Mouse (Mus musculus) heart, embryonic 10.5 days (tissue): ENCODE measurements at regions not wholly inside any gene's neighbourhood (a gene's known extent, or its start where the extent isn't known, plus 50 kb on each side); places are given as distances from the start of the nearest gene placed in this dataset.

Source experiments
- DNase-seq: peaks from one replicate; pipeline ENCODE4 v3.0.0-alpha.2; 2017; ENCODE audit warnings: low spot score
- H3K27ac ChIP-seq: fragments of 300-500 bp; sonication (generic); 2 replicates; pipeline ENCODE4 v1.5.1; 2016; ENCODE audit warnings: mild to moderate bottlenecking
- H3K27me3 ChIP-seq: fragments of 300-500 bp; sonication (generic); 2 replicates; pipeline ENCODE4 v1.6.1; 2016; ENCODE audit warnings: mild to moderate bottlenecking; ENCODE audit not compliant: poor library complexity, insufficient read depth, severe bottlenecking
- H3K36me3 ChIP-seq: fragments of 300-500 bp; sonication (generic); 2 replicates; pipeline ENCODE4 v1.6.1; 2016; ENCODE audit warnings: mild to moderate bottlenecking, moderate library complexity
- H3K4me1 ChIP-seq: fragments of 300-500 bp; sonication (generic); 2 replicates; pipeline ENCODE4 v1.6.1; 2016; ENCODE audit warnings: mild to moderate bottlenecking
- H3K4me3 ChIP-seq: fragments of 300-500 bp; sonication (generic); 2 replicates; pipeline ENCODE4 v1.5.1; 2016; ENCODE audit warnings: mild to moderate bottlenecking, moderate library complexity
- H3K9me3 ChIP-seq: fragments of 300-500 bp; sonication (generic); 2 replicates; pipeline ENCODE4 v1.6.1; 2016; ENCODE audit warnings: mild to moderate bottlenecking, moderate library complexity
- WGBS: fragments of 180-500 bp; shearing (Covaris S2); methylation state at CpG from one replicate; pipeline ENCODE4 v1.1.7; 2016; 5-methylcytosine and 5-hydroxymethylcytosine counted together

DNA sequence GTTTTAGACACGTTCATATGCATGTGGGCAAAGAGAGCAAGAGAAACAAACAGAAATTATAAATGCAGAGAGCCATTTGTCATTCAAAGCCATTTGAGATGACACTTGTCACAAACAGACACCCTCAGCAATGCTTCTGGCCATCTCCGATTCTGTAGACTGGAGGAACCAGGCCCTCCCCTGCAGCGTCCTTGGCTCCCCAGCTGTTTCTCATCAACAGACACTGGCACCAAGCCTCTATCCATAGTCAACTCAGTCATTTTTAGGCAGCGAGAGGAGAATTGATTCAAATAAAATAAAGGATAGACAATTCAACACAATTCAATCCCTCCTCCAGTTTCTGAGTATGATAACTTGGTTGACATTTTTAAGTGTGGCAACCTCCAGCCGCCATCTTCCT is 130.1 kb upstream of the Rpl34 start:
- no peak overlapping the region for H3K27ac ChIP-seq
- no peaks in the 10 kb centered on the region for H3K4me1 ChIP-seq
- H3K4me3 ChIP-seq: no peak overlapping the region
- H3K27me3 ChIP-seq: no peaks in the 10 kb centered on the region
- H3K9me3 ChIP-seq: no peaks in the 10 kb centered on the region
- no peak for DNase-seq
- WGBS: 78% methylated on average over 5 of the region's 5 CpGs
- no peaks in the 10 kb centered on the region for H3K36me3 ChIP-seq

DNA sequence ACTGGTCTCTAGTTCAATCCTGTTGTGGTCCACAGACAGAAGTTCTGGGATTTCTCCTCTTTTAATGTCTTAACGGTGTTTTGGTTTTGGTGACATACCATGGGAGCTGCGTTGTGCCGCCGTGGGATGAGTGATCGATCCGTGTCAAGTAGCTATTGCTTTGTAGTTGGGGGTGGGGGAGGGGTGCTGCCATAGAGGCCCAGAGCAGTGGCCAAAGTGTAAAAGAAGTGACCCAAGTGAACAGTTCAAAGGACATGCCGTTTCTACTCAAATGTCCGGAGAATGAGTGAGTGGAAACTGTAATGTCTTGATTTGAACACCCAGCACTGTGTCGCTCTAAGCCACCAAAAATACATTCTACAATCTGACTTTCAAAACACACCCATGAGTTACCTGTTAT is 123.7 kb upstream of the Rpl34 start:
- 83% methylated on average over 9 of the region's 9 CpGs for WGBS
- no peaks in the 10 kb centered on the region for H3K4me1 ChIP-seq
- H3K27ac ChIP-seq: no peak overlapping the region
- H3K36me3 ChIP-seq: no peaks in the 10 kb centered on the region
- DNase-seq: no peak
- no peaks in the 10 kb centered on the region for H3K9me3 ChIP-seq
- H3K27me3 ChIP-seq: no peaks in the 10 kb centered on the region
- H3K4me3 ChIP-seq: no peak overlapping the region

GRCm38 (mm10) chr3:130850766-130851308 is 120.6 kb upstream of the Rpl34 start:
- Histone ChIP-seq H3K36me3 (no peaks in the 10 kb centered on the region), H3K4me1 (no peaks in the 10 kb centered on the region), H3K27ac (no peak overlapping the region), H3K9me3 (no peaks in the 10 kb centered on the region), H3K27me3 (no peaks in the 10 kb centered on the region), H3K4me3 (no peak overlapping the region)
- DNase-seq: no peak
- whole genome bisulfite sequencing: 72% methylated on average over 5 of the region's 5 CpGs

DNA sequence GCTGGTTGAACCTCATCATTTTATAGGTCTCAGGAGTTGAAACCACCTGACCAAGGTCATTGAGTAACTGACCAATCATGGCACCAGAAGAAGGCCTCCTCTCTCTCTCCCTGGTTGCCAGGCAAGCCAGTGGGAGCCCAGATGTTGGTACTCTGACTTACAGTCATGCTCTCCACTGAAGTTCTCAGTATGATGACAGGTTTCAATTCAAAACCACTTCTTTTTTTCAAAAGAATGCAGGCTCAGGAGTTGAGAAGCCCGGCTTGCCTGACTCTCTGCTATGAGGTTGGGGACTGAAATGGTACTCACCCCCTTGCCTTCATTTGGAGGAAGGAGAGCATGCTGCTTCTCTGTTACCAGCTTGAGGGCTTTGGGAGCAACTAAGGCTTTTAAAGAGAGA is 111.6 kb upstream of the Rpl34 start:
- 63% methylated on average over 1 of the region's 1 CpGs for whole genome bisulfite sequencing

DNA sequence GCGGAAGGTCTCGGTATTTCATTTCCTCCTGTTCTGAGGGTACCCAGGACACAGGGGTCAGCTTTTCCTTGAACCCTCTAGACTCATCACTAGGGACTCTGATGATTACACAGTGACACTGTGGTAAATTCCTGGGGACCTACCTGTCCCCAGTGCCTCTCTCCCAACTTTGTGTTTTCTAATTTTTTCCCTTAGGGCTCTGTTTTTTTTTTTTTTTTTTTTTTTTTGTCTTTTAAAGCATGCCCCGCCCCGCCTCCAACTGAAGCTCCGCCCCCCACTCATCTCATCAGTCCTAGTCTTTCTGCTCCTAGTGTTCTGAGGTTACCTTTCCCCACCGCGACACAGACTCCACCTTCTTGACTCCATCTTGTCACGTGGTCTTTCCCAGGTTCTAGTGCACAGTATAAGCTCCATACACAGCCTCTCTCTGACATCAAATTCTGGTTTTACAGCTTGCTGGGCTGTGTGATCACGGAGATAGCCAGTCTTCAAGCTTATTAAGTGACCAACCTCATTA is 109.8 kb upstream of the Rpl34 start:
- 74% methylated on average over 9 of the region's 9 CpGs for WGBS
- H3K4me3 ChIP-seq: no peak overlapping the region
- H3K36me3 ChIP-seq: no peaks in the 10 kb centered on the region
- DNase-seq: no peak
- H3K27me3 ChIP-seq: no peaks in the 10 kb centered on the region
- H3K4me1 ChIP-seq: no peaks in the 10 kb centered on the region
- no peaks in the 10 kb centered on the region for H3K9me3 ChIP-seq
- no peak overlapping the region for H3K27ac ChIP-seq

More for the DNA sequence above, 111.6 kb upstream of the Rpl34 start:
- Histone ChIP-seq H3K4me3 (no peak overlapping the region), H3K9me3 (no peaks in the 10 kb centered on the region), H3K36me3 (no peaks in the 10 kb centered on the region), H3K27ac (no peak overlapping the region), H3K27me3 (no peaks in the 10 kb centered on the region), H3K4me1 (no peaks in the 10 kb centered on the region)
- no peak for DNase-seq

DNA sequence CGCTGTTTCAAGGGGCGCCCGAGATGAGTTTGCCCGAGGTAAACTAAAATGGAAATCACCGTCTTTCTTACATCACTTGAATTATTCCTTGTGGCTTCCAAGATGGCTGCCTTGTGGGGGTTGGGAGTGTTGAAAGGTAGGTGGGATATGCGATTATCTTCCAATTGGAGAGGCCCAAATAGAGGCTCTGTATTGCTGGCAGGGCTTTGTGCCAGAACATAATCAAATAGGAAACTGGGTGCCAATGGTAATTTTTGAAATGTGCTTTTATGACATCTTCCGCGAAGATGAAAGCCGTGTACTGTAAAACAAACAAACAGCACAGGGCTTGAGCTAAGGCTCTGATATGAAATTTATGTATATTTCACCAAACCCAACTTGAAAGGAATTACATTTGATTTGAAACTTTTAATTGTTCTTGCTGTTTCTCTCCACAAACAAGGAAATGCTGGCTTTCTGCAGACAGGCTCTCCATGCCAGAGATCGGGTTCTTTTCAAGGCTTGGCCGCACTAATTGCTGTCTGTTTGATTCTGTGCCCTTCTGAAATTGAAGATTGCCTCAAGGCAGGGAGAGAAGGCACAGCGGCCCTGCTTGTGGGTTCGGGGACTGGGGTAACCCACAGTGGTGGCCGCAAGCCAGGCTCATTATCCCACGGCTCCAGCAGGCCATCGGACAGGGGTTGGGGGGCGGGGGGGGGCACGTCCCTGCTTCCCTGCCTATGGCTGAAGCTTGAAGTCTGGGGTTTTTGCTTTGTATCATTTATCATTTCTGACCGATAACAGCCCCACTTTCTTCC is 108.6 kb upstream of the Rpl34 start:
- H3K27ac ChIP-seq: no peak overlapping the region
- no peak overlapping the region for H3K4me3 ChIP-seq
- 90% methylated on average over 19 of the region's 19 CpGs for WGBS
- H3K9me3 ChIP-seq: no peaks in the 10 kb centered on the region
- DNase-seq: no peak
- H3K27me3 ChIP-seq: no peaks in the 10 kb centered on the region
- H3K4me1 ChIP-seq: no peaks in the 10 kb centered on the region
- no peaks in the 10 kb centered on the region for H3K36me3 ChIP-seq

DNA sequence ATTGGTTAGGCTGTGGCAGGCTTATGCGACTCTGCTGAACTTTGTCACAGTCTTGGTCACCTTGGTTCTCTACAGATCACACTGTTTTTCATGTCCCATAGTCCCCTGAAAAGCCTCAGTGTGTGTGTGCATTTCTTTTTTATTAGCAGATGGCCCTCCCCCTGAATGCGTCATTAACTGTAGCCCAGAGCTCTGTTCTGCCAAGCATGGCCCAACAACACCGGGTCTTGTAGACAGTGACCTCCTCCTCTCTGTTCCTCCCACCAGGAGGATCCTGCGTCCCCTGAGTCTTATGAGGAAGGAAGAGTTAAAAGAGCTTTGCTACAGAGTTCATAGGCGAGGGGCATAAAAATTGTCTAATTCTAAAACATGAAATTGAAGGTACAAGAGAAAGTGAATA is 103.5 kb upstream of the Rpl34 start:
- no peak for DNase-seq

GRCm38 (mm10) chr3:130833082-130833481 is 102.9 kb upstream of the Rpl34 start:
- DNase-seq: no peak
- Histone ChIP-seq H3K27ac (0 out of 2 replicates have a peak overlapping the region, but pooled peaks have one; percentile 47), H3K4me1 (peaks cover 13% of the 10 kb centered on the region), H3K36me3 (no peaks in the 10 kb centered on the region), H3K27me3 (no peaks in the 10 kb centered on the region), H3K9me3 (no peaks in the 10 kb centered on the region), H3K4me3 (no peak overlapping the region)
- WGBS: 52% methylated on average over 9 of the region's 9 CpGs

More for the DNA sequence above, 103.5 kb upstream of the Rpl34 start:
- Histone ChIP-seq H3K27me3 (no peaks in the 10 kb centered on the region), H3K36me3 (no peaks in the 10 kb centered on the region), H3K27ac (0 out of 2 replicates have a peak overlapping the region, but pooled peaks have one; percentile 47), H3K4me3 (no peak overlapping the region), H3K4me1 (peaks cover 13% of the 10 kb centered on the region), H3K9me3 (no peaks in the 10 kb centered on the region)
- 84% methylated on average over 5 of the region's 5 CpGs for WGBS

GRCm38 (mm10) chr3:130831788-130832187 is 101.6 kb upstream of the Rpl34 start:
- Histone ChIP-seq H3K27ac (no peak overlapping the region), H3K4me3 (no peak overlapping the region), H3K36me3 (no peaks in the 10 kb centered on the region), H3K9me3 (no peaks in the 10 kb centered on the region), H3K4me1 (peaks cover 20% of the 10 kb centered on the region), H3K27me3 (no peaks in the 10 kb centered on the region)
- no peak for DNase-seq
- 86% methylated on average over 6 of the region's 6 CpGs for WGBS

DNA sequence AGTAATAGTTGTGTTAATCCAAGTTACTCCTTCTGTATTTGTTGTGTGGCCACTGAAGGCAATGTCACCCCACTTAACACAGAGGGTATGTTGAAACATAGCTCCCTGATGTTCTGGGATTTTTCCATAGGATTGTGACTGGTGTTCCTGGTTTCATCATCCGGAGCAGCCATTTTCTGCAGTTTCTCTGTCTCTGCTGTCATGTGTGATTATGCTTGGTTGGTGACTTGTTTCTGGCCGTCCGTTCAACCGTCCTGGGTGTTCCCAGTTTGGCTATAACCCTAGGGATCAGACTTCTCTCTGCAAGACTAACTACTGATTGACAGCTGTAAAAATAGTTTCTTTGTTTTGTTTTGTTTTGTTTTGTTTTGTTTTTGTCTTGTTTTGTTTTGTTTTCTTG is 98.1 kb upstream of the Rpl34 start:
- DNase-seq: no peak
- Histone ChIP-seq H3K27me3 (no peaks in the 10 kb centered on the region), H3K4me1 (peaks cover 18% of the 10 kb centered on the region), H3K4me3 (no peak overlapping the region), H3K27ac (no peak overlapping the region), H3K9me3 (no peaks in the 10 kb centered on the region), H3K36me3 (no peaks in the 10 kb centered on the region)
- 87% methylated on average over 4 of the region's 4 CpGs for WGBS

GRCm38 (mm10) chr3:130827934-130828333 is 97.7 kb upstream of the Rpl34 start:
- no peaks in the 10 kb centered on the region for H3K9me3 ChIP-seq
- no peaks in the 10 kb centered on the region for H3K27me3 ChIP-seq
- no peak overlapping the region for H3K4me3 ChIP-seq
- no peak overlapping the region for H3K27ac ChIP-seq
- DNase-seq: no peak
- no peaks in the 10 kb centered on the region for H3K36me3 ChIP-seq
- WGBS: 81% methylated on average over 4 of the region's 4 CpGs
- peaks cover 14% of the 10 kb centered on the region for H3K4me1 ChIP-seq

DNA sequence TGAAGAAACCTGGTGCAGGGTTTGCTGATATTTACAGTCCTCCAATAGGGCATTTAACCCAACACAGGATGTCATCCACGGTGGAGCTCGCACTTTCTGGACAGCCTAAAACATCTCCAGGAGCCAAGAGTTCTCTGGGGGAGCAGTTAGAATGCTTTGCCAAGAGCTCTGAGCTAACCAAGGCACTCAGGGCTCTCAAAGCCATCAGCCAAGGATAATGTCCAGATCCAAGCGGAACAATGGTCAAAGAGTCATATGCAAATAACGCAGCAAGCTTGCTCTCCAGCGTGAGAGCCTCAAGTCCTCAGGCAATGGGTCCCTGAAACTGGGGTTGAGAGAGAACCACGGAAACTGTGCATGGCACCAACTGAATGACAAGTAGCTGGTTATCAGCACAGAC is 96.8 kb upstream of the Rpl34 start:
- no peak overlapping the region for H3K4me3 ChIP-seq
- no peaks in the 10 kb centered on the region for H3K36me3 ChIP-seq
- peaks cover 7% of the 10 kb centered on the region for H3K4me1 ChIP-seq
- no peaks in the 10 kb centered on the region for H3K27me3 ChIP-seq
- 56% methylated on average over 6 of the region's 6 CpGs for WGBS
- no peaks in the 10 kb centered on the region for H3K9me3 ChIP-seq
- DNase-seq: no peak
- no peak overlapping the region for H3K27ac ChIP-seq

- H3K4me3 ChIP-seq: no peak overlapping the region
- no peak for DNase-seq
- no peaks in the 10 kb centered on the region for H3K27me3 ChIP-seq
- 83% methylated on average over 9 of the region's 9 CpGs for WGBS
- H3K9me3 ChIP-seq: no peaks in the 10 kb centered on the region
- no peak overlapping the region for H3K27ac ChIP-seq
- H3K4me1 ChIP-seq: 0 out of 2 replicates have a peak, but pooled peaks cover 4% of the 10 kb centered on the region
- no peaks in the 10 kb centered on the region for H3K36me3 ChIP-seq
These were observed 89.6 kb upstream of the Rpl34 start for GRCm38 (mm10) chr3:130819837-130820098.
